Mouse (Mus musculus): Measurements from ENCODE around the gene Cox5a. TPM values are rescaled to one million over a fixed set of nuclear protein-coding genes. Genes with fewer than 3 reads are reported as not detected.

Gene Cox5a
- polyA plus RNA-seq, 1 experiment from 2014 or later, result 832 TPM

DNA sequence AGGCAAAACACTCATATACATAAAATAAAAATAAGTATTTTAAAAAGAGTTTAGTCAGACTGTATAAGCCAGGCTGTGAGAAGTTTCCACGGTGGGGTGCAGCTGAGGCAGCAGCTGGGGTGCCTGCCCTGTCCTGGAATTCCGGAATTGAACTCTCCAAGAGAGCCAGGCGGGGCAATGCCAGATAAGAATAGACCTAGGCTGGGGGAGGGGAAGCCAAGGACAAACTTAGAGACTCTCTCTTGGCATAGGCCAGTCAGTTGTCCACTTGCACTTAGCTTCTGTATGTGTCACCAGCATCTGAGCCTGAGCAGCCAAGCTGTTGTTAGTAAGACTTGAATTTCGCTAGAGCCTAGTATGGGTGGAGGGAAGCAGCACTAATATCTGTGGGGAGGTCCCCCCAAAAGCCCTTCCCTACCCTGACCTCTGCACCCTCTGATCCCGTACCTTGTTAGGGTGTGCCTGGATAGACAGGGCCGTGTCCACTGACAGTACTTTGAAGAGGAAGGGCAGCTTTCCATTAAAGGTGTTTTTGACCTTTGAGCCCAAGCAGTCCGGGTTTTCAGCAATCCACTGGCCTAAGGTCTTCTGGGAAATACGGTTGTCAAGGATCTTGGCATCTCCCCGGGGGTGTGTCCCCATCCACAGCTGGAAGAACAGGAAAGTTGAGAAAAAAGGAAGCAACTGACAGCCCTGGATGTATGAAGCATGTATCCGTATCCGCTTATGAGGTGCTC, 29.2 kb downstream of the Cox5a start:
- Histone ChIP-seq H3K27ac (replicated peaks; ENCODE audit: low read depth, low read length) (no peak overlapping the region), H3K4me3 (replicated peaks; ENCODE audit: low read depth, low read length) (no peak overlapping the region), H3K27me3 (ENCODE audit: control insufficient read depth, insufficient read depth, low read length) (no peaks in the 10 kb centered on the region), H3K9ac (replicated peaks; ENCODE audit: low read length) (no peak overlapping the region), H3K4me1 (ENCODE audit: control insufficient read depth, insufficient read depth, low read length) (peaks cover 6% of the 10 kb centered on the region; the same call in 1 of the 2 replicates), H3K9me3 (ENCODE audit: control insufficient read depth, low read length) (no peaks in the 10 kb centered on the region), H3K36me3 (ENCODE audit: control insufficient read depth, insufficient read depth, low read length) (peaks cover 55% of the 10 kb centered on the region), H3K4me2 (ENCODE audit: low read length) (no peak overlapping the region)
- WGBS, result 91% methylated on average over 11 of the region's 11 CpGs
- DNase-seq, result no peak
- no peak for ATAC-seq (ENCODE audit: low FRiP score, low TSS enrichment)

DNA sequence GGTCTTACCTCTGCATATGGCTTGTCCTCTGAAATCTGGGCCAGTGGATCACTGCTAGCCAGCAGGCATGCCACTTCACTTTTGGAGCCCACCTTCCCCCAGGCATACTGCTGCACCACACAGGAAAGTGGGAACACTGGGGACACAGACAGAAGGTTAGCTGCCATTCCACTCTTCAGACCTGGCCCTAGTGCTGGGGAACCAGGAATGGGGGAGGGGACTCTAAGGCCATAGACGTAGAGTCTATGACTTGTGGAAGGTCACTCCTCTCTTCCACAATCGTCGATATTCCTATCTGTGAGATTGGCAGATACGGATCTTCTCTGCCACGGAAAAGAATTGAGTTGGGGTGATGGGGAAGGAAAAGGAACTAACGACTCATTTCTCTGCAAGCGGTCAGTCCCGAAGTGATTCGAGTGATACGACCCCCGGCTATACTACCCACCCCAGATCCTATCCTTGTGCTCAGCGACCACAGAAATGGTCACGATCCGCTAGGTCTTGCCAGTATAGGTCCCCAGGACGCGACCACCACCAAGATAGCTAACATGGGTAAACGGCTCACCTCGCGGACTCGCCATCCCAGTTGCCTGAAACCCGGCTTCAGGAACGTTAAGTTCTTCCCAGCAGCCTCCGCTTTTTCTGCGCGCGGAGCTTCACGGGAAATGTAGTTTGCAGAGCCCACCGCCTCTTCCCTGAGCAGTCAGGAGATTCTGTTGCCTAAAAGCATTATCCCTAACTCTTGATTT, 31.2 kb downstream of the Cox5a start, which contains the start of gene Mpi:
Gene Mpi, minus strand, starts transcription at position 625 of the 749 bp plus-strand sequence.
- H3K36me3 ChIP-seq (ENCODE audit: control insufficient read depth, insufficient read depth, low read length), result peaks cover 35% of the 10 kb centered on the region
- peaks cover 6% of the 10 kb centered on the region; the same call in 1 of the 2 replicates for H3K4me1 ChIP-seq (ENCODE audit: control insufficient read depth, insufficient read depth, low read length)
- ATAC-seq (ENCODE audit: low FRiP score, low TSS enrichment), result peak; percentile 46; the same call in 1 of the 2 replicates
- H3K4me3 ChIP-seq (replicated peaks; ENCODE audit: low read depth, low read length), result peak within 1 kb of the TSS; percentile 49
- H3K27ac ChIP-seq (replicated peaks; ENCODE audit: low read depth, low read length), result no peak within 1 kb of the TSS
- H3K27me3 ChIP-seq (ENCODE audit: control insufficient read depth, insufficient read depth, low read length), result no peaks in the 10 kb centered on the region
- DNase-seq, result peak; percentile 91
- peak within 1 kb of the TSS; percentile 49 for H3K9ac ChIP-seq (replicated peaks; ENCODE audit: low read length)
- H3K4me2 ChIP-seq (ENCODE audit: low read length), result peak within 1 kb of the TSS; percentile 60
- WGBS, result under 1% methylated on average over 28 of the region's 28 CpGs
- no peaks in the 10 kb centered on the region for H3K9me3 ChIP-seq (ENCODE audit: control insufficient read depth, low read length)

DNA sequence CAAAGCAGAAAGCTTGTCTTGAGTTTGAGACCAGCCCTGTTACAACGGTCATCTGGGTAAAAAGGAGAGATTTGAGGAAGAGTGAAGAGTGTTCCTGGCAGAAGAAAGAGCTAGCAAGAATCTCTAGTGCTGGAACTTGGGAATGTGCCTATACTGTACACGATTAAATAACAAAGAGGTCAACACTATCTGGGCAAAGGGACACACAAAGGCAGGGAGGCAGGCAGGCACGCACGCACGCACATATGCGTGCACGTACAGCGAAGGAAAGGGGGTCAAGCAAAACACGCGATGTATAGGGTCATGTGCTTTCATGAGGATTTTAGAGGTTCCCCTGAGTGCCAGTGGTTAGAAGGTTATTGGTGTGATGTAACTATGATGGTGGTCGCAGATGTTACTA, 32.0 kb downstream of the Cox5a start:
- H3K9me3 ChIP-seq (ENCODE audit: control insufficient read depth, low read length), result no peaks in the 10 kb centered on the region
- no peak overlapping the region for H3K9ac ChIP-seq (replicated peaks; ENCODE audit: low read length)
- peaks cover 6% of the 10 kb centered on the region; the same call in 1 of the 2 replicates for H3K4me1 ChIP-seq (ENCODE audit: control insufficient read depth, insufficient read depth, low read length)
- H3K4me2 ChIP-seq (ENCODE audit: low read length), result no peak overlapping the region
- H3K27ac ChIP-seq (replicated peaks; ENCODE audit: low read depth, low read length), result no peak overlapping the region
- ATAC-seq (ENCODE audit: low FRiP score, low TSS enrichment) (no peak), DNase-seq (no peak)
- H3K27me3 ChIP-seq (ENCODE audit: control insufficient read depth, insufficient read depth, low read length), result no peaks in the 10 kb centered on the region
- peaks cover 27% of the 10 kb centered on the region for H3K36me3 ChIP-seq (ENCODE audit: control insufficient read depth, insufficient read depth, low read length)
- WGBS, result 65% methylated on average over 11 of the region's 11 CpGs
- no peak overlapping the region for H3K4me3 ChIP-seq (replicated peaks; ENCODE audit: low read depth, low read length)

DNA sequence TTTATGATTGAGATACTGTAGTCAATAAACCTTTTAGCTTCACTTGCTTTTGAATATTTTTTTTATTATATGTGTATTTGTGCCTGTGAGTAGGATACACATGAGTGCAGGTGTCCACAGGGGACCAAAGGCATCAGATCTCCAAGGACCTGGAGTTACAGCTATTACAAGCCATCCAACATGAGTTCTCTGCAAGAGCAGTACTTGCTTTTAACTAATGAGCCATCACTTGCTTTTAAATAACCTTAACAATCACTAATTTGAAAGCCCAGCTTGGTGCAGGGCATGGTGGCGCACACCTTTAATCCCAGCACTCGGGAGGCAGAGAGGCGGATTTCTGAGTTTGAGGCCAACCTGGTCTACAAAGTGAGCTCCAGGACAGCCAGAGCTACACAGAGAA, 33.7 kb downstream of the Cox5a start:
- Histone ChIP-seq H3K4me3 (replicated peaks; ENCODE audit: low read depth, low read length) (no peak overlapping the region), H3K4me1 (ENCODE audit: control insufficient read depth, insufficient read depth, low read length) (peaks cover 6% of the 10 kb centered on the region; the same call in 1 of the 2 replicates), H3K27me3 (ENCODE audit: control insufficient read depth, insufficient read depth, low read length) (no peaks in the 10 kb centered on the region), H3K9ac (replicated peaks; ENCODE audit: low read length) (no peak overlapping the region), H3K27ac (replicated peaks; ENCODE audit: low read depth, low read length) (no peak overlapping the region), H3K36me3 (ENCODE audit: control insufficient read depth, insufficient read depth, low read length) (peaks cover 11% of the 10 kb centered on the region; the same call in 1 of the 2 replicates), H3K9me3 (ENCODE audit: control insufficient read depth, low read length) (no peaks in the 10 kb centered on the region), H3K4me2 (ENCODE audit: low read length) (no peak overlapping the region)
- ATAC-seq (ENCODE audit: low FRiP score, low TSS enrichment) (no peak), DNase-seq (no peak)
- 35% methylated on average over 3 of the region's 3 CpGs for WGBS

DNA sequence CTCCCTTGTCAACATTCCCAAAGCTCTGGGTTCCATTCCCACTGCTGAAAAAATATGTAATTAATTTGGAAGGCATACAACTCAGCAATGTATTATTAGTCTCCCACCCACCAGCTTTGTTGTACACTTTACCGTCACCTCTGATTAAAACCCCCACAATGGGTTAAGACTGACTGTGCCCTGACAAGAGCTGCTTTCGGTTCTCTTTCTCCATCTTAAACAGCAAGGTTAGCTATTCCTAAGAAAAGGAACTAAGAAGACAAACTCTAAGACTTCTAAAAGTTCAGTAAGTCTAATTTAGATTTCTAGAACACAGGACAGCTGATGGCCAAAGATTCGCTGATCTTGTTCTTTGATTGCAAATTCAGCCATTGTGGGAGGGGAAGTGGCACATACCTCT, 36.1 kb downstream of the Cox5a start:
- no peaks in the 10 kb centered on the region for H3K36me3 ChIP-seq (ENCODE audit: control insufficient read depth, insufficient read depth, low read length)
- no peak overlapping the region for H3K9ac ChIP-seq (replicated peaks; ENCODE audit: low read length)
- no peak for DNase-seq
- no peaks in the 10 kb centered on the region for H3K9me3 ChIP-seq (ENCODE audit: control insufficient read depth, low read length)
- no peak overlapping the region for H3K4me2 ChIP-seq (ENCODE audit: low read length)
- no peak overlapping the region for H3K27ac ChIP-seq (replicated peaks; ENCODE audit: low read depth, low read length)
- H3K4me3 ChIP-seq (replicated peaks; ENCODE audit: low read depth, low read length), result no peak overlapping the region
- WGBS, result 80% methylated on average over 3 of the region's 3 CpGs
- ATAC-seq (ENCODE audit: low FRiP score, low TSS enrichment), result no peak
- no peaks in the 10 kb centered on the region for H3K27me3 ChIP-seq (ENCODE audit: control insufficient read depth, insufficient read depth, low read length)
- peaks cover 13% of the 10 kb centered on the region for H3K4me1 ChIP-seq (ENCODE audit: control insufficient read depth, insufficient read depth, low read length)

DNA sequence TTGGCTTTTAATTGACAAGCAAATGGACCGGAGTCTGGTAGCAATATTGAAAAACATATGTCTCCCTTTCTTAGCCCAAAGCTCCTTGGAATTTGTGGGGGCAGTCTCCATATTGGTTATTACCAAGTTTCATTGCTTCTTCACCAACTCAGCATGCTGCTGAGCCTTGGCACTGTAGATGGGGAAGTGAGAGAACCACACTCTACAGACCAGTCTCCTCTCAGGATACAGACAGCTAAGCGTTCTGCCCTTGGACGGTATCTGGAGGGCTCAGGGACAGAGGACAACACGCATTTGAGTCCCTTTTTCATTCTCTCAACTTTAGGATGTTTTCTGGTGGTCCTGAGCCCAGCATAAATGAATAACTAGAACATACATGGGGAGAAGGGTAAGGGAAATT, 37.6 kb downstream of the Cox5a start:
- Histone ChIP-seq H3K9me3 (ENCODE audit: control insufficient read depth, low read length) (no peaks in the 10 kb centered on the region), H3K27me3 (ENCODE audit: control insufficient read depth, insufficient read depth, low read length) (no peaks in the 10 kb centered on the region), H3K27ac (replicated peaks; ENCODE audit: low read depth, low read length) (no peak overlapping the region), H3K4me1 (ENCODE audit: control insufficient read depth, insufficient read depth, low read length) (peaks cover 15% of the 10 kb centered on the region), H3K4me2 (ENCODE audit: low read length) (no peak overlapping the region), H3K9ac (replicated peaks; ENCODE audit: low read length) (no peak overlapping the region), H3K36me3 (ENCODE audit: control insufficient read depth, insufficient read depth, low read length) (no peaks in the 10 kb centered on the region), H3K4me3 (replicated peaks; ENCODE audit: low read depth, low read length) (no peak overlapping the region)
- 89% methylated on average over 4 of the region's 4 CpGs for WGBS
- DNase-seq (no peak), ATAC-seq (ENCODE audit: low FRiP score, low TSS enrichment) (no peak)

DNA sequence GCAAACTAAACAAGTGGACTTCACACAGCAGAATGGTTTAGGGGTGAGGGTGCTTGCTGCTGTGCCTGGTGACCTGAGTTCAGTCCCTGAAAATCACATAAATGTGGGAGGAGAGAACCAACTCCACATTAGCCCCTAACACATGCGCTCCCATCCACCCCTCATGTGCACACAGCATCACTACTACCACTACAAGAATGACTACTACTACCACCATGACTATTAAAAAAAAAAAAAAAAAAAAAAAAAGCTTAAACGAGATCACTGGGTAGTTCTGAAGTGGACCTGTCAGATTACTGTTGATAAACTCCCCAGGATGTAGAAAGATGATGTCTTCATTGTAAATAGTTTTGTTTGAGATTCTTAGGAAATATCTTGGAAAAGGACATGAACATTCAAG, 38.5 kb downstream of the Cox5a start:
- ATAC-seq (ENCODE audit: low FRiP score, low TSS enrichment) (no peak), DNase-seq (no peak)
- no peak overlapping the region for H3K9ac ChIP-seq (replicated peaks; ENCODE audit: low read length)
- H3K27ac ChIP-seq (replicated peaks; ENCODE audit: low read depth, low read length), result no peak overlapping the region
- H3K27me3 ChIP-seq (ENCODE audit: control insufficient read depth, insufficient read depth, low read length), result no peaks in the 10 kb centered on the region
- H3K9me3 ChIP-seq (ENCODE audit: control insufficient read depth, low read length), result no peaks in the 10 kb centered on the region
- 74% methylated on average over 2 of the region's 2 CpGs for WGBS
- H3K36me3 ChIP-seq (ENCODE audit: control insufficient read depth, insufficient read depth, low read length), result no peaks in the 10 kb centered on the region
- H3K4me3 ChIP-seq (replicated peaks; ENCODE audit: low read depth, low read length), result no peak overlapping the region
- H3K4me2 ChIP-seq (ENCODE audit: low read length), result no peak overlapping the region
- H3K4me1 ChIP-seq (ENCODE audit: control insufficient read depth, insufficient read depth, low read length), result peaks cover 15% of the 10 kb centered on the region

DNA sequence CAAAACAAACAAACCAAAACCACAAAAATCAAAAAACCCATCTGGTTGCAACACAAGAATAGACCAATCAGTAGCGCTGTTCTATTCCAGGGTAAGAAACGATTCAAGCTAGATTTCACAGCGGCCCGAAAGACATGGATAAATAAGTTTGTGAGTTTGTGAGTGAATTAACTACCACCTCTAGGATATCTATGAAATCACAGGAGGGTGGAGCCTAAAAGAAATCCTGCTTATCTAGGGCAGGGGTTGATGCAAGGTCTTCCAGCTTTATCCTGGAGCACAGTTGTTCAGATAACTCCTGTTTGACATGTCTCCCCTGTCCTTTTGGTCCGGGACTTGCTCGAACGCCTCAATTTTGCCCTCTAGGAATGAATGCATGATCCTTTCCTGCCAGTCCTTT, 39.2 kb downstream of the Cox5a start:
- Histone ChIP-seq H3K9me3 (ENCODE audit: control insufficient read depth, low read length) (no peaks in the 10 kb centered on the region), H3K9ac (replicated peaks; ENCODE audit: low read length) (peak overlapping the region; percentile 57), H3K4me1 (ENCODE audit: control insufficient read depth, insufficient read depth, low read length) (peaks cover 15% of the 10 kb centered on the region), H3K27me3 (ENCODE audit: control insufficient read depth, insufficient read depth, low read length) (no peaks in the 10 kb centered on the region), H3K4me2 (ENCODE audit: low read length) (peak overlapping the region; percentile 75), H3K36me3 (ENCODE audit: control insufficient read depth, insufficient read depth, low read length) (no peaks in the 10 kb centered on the region), H3K27ac (replicated peaks; ENCODE audit: low read depth, low read length) (peak overlapping the region; percentile 84), H3K4me3 (replicated peaks; ENCODE audit: low read depth, low read length) (peak overlapping the region; percentile 52)
- WGBS, result 27% methylated on average over 7 of the region's 7 CpGs
- peak; percentile 12; the same call in 1 of the 2 replicates for ATAC-seq (ENCODE audit: low FRiP score, low TSS enrichment)
- DNase-seq, result peak; percentile 45

All from midbrain, embryonic 14.5 days (tissue).